Mouse (Mus musculus): Measurements from ENCODE around the gene Map7.
A peak's percentile ranks its signal among the peaks of the same experiment; 100 is the strongest.

Gene Map7

DNA sequence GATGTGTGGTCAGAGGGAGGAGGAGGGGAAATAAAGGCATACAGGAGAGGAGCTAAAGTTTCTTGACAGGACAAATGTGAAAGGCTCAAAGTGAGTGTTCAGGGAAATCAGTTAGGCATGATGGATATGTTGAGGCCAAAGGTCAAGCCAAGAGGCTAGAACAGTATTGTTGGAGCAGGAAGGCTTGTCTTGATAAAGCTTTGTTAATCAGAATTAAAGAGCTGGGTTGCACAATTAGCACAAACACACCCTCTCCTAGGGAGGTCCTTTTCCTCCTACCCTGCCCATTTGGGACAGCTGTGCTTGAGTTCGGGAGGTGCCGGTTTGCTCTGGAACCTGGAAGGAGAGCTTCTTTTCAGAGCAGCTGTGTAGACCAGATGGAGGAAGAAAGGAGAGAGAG lies 5.2 kb downstream of the Map7 start:
- no peak for DNase-seq

DNA sequence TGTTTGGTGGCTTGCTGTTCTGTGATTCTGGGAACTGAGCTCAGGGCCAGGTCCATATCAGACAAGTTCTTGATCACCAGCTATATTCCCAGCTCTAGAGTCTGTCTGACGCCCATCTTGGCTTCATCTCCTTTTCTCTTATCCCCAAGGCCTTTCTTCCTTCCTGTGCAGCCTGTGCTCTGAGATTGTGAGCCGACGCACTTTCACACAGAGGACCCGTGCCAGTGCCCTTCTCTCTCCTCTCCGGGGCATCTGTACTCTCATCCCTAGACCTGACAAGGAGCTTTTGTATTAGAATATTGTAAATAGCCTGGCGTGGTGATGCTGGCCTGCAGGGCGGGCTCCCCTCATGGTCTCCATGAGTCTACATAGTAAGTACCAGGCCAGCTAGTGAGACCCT lies 7.1 kb downstream of the Map7 start:
- DNase-seq, result no peak

DNA sequence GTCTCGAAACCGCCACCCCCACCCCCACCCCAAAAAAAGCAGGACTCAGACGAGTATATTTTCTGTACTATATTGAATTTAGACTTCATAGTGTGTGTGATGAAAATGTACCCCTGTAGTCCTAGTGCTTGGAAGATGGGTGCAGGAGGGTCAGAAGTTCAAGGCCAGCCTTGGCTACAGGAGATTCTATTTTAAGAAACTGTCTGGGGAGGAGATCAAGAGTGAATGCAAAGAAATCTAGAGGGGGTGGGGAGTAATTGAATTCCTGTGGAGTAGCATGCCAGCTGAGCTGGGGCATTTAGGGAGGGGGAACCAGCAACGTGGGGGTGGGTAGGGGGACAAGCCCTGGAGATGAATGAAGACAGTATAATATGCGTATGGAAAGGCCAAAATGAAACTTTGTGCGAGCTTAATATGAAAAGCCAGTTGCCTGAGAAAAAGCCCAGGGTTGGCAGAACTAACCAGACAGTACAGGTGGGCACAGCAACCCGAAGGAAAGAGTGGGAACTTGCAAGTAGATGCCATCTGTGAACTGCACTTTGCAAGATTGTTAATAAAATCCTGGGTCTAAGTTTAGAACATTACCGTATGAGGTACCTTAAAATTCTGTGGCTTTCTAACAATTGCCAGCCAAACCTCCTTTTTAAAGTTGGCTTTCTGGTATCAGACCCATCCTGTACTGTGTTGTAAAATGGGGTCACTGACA lies 8.9 kb downstream of the Map7 start:
- DNase-seq, result no peak

DNA sequence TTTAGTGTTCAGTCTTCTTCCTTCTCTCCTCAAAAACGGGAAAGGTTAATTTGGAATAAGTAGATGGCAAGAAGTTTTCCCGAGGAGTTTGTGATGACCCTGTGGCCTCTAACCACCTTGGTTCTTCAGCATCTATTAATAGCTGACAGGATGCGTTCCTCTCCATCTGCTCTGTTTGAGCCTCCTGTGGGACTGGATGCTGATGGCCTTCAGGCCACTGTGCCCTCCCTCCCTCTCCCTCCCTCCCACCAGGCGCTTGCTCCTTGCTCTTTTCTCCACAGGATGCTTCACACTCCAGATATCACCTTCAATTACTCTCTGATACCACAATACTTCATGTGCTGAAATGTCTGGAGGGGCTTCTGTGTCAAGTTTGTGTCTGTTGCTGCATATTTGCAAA lies 10.5 kb downstream of the Map7 start:
- DNase-seq, result no peak

DNA sequence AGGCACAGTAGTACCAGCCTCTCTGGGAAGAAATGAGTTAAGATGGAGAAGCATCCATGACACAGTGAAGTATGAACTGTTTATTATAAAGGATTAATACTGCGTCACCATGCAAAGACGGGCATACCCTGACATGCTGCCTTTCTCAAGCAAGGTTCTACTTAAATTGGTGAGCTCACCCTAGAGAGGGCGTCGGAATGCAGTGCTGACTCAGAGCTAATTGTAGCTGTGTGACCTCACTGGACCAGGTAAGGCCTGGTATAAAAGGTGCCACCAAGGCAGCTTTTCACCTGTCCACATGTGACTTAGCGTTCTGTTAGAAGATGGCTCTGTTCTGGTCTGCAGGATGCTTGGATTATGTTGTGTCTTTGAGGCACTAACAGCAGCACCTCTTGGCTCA lies 11.0 kb downstream of the Map7 start:
- DNase-seq, result no peak

DNA sequence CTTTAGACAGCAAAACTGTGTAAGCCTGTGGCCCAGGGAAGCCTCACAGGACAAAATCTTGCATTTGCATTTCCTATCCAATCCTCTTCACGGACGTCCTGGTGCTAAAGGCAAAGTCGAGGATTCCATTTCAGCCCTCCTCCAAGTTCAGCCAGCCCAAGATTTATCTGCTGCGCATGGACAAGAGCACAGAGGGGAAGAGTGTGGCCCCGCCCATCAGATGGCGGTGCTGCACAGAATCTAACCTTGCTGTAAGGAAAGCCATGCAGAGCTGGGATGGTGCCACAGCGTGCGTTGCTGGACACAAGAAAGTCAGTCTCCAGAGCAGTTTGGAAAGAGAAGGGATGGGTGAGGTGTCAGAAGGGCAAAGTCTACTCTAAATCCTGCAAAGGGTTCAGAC lies 12.6 kb downstream of the Map7 start:
- DNase-seq, result no peak

DNA sequence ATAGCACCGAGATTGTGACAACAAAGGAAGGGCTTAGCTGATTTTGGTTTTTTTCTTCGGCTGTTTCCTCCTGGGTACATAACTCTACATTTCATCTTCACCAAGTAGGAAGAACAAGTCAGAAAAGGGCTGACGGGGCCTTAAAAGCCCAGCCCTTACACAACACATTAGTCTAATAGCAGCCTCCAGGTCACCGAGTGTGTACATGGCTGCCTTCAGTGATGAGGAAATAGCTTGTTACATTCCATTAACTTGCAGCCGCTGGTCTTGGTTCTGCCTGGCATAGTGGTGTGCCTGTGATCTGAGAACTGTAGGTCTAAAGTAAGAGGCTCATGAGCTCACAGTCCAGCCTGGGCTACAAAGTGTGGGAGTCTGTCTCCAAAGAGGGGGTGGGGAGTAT lies 16.5 kb downstream of the Map7 start:
- DNase-seq, result no peak

DNA sequence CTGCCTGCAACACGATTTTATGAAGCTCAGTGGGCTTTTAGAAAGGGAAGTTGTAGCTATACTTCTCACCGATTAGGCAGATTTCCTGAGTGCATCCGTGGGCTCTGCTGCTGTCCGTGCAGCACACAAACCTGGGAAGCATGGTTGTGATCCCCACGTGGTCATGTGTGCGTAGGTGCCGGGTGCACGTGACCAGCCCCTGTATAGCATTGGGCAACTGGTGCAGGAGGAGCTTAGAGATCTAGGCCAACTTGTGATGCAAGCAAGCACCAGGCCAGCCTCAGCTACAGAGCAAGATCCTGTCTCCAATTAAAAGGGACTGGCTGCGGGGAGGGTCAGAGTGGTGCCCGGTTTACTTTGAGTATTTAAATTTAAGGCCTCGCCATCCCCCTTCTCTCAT lies 18.5 kb downstream of the Map7 start:
- DNase-seq, result peak; percentile 38

DNA sequence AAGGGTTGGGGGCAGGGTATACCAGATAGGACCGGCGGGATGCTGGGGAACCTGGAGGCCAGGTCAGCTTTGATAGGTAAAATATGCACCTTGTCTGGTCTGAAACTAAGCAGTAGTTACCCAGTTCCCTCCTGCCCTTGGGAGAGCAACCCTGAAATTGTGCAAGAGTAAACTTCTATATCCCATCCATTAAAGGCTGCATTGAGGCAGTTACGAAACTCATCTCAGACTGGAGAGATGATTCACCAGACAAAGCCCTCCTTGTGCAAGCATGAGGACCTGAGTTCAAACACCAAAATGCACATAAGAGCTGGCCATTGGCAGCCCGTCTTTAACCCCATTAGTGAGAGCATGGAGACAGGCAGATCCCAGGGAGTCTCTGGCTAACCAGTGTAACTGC lies 19.2 kb downstream of the Map7 start:
- DNase-seq, result no peak

DNA sequence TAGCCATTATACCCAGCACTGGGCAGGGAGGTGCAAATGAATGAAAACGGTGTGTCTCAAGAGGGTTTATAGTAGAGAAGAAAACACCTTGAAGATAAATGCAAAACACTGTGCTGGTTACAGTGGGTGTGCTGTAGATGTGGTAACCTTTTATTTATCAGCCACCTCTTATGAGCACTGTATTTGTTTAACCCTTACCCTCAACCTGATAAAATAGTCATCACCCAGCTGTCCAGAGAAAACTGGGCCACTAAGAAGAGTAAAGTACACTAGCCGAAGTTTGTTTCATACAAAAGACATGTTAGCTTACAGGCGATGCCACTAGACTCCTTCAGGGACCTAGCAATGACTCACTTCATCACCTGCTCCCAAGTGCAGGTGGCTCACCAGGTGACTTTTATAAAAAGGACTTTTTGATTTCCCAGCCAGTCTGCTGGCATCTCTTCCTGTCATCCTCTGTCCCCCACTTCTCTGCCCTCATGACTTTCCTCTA lies 21.0 kb downstream of the Map7 start:
- no peak for DNase-seq

DNA sequence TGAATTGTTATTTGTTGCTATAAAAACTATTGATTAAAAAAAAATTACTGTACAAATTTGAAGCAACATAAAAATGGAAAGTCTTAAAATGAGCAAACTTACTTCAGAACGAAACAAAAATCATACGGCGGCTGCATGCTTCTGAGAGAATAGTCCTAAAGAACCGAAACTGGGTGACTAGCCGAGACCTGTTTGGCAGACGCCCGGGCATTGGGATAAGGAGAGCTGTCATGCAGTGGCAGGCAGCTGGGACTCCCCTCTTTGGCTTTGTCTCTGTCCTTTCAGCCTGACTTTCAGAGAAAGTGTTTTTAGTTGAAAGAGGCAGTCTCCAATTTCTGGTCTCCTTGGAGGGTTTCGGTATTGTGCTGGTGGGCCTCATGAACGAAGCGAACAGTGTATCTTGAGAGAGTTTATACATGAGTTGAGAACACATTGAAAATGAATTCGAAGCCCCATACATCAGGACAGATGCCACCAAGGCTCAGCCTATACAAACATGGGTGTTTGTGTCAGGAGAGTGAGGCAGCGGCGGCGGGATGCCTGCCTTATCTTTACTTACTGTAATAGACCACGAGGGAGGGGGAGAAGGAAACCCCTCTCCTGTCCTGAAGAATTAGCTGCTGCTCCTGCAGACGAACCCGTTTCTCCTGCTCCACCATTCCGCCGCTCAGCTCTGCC lies 21.8 kb downstream of the Map7 start:
- DNase-seq, result no peak

DNA sequence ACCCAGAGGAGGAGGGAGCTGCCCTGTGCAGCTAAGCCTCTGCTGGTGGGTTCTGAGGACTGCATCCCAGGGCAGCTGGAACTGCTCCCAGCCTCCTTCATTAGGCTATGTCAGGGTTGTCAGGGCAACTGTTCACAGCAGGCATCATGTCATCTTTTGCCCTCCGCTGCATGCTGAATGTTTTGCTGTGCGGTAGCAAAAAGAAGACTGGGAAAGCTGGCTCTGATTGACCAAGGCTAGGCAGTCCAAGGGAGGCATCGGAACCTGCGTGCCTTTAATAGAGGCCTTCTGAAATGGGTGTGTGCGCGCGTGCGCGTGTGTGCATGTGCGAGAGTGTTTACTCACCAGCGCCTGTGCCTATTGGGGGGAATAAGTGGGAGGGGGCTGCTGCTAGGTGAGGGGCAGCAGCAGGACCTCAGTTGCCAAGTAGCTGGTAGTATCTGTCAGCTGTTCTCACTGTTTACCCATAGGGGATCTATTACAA lies 22.4 kb downstream of the Map7 start:
- peak; percentile 84 for DNase-seq

DNA sequence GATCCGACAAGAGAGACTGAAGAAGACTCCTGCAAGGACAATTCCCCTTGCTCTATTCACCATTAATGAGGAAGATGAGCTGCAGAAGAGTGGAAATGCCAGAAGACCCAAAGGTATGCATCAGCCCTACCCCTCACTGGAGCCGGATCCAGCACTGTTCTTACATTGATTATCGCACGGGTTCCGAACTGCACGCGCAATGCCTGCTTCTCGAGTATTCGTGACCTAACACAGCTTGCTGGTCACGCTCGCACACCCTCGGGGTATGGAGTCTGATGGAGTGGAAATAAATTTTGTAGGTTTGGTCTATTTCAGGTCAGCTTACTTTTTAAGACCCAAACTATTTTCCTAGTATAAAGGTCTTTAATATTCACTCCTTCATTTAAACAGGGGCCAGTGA lies 22.9 kb downstream of the Map7 start:
- peak; percentile 45 for DNase-seq

DNA sequence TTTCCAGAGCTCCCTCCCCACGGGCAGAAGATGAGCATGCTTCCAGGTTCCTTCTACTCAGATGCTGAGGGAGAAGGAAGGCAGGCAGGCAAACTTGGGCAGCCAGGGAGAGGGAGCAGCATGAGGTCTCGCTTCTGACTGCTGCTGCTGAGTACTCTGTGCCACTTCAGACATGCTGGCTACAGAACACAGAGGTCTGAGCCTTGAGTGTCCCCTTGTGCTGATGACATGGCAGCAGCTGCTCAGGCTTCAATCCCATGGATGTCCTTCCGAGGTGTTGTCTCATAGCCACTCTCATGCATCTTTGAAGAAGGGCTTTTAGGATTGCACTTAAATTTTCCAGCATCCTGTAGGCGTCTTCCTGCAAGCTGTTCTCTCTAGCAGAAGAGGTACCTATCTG lies 23.5 kb downstream of the Map7 start:
- DNase-seq, result peak; percentile 34

DNA sequence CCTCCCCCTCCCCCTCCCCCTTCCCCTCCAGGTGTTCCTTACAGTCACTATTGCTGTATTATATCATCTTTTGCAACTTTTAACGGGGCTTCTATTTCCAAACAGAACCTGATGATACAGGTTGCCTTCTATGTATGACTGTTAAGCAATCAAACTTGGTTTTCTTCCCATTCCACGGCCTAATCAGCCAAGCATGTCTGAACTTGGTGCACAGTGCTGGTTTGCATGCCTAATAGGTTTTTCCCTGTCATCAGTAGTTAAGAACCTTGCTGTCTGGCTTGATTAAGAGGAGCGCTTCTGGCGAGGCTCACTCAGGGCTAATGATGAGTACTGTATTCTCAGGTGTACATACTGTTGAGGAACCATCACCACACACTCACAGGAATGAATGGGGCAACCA lies 25.5 kb downstream of the Map7 start:
- DNase-seq, result no peak

DNA sequence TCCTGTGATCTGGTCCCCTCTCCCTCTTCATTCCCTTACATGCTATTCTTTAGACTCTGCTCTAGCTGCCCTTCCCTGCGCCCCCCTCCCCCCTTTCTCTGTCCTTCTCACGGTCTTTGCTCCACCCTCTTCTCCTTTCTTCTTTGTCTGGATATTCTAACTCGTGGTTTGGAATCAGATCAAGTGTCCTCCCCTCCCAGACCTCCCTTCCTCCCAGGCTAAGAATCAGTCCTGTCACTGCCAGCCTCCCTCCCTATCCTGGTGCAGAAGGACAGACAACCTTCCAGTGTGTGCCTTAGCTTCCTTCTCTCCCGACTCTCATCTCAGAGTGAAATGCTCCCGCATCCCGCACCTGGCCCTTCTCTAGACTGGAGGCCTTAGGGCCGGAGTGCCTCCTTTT lies 27.8 kb downstream of the Map7 start:
- no peak for DNase-seq

DNA sequence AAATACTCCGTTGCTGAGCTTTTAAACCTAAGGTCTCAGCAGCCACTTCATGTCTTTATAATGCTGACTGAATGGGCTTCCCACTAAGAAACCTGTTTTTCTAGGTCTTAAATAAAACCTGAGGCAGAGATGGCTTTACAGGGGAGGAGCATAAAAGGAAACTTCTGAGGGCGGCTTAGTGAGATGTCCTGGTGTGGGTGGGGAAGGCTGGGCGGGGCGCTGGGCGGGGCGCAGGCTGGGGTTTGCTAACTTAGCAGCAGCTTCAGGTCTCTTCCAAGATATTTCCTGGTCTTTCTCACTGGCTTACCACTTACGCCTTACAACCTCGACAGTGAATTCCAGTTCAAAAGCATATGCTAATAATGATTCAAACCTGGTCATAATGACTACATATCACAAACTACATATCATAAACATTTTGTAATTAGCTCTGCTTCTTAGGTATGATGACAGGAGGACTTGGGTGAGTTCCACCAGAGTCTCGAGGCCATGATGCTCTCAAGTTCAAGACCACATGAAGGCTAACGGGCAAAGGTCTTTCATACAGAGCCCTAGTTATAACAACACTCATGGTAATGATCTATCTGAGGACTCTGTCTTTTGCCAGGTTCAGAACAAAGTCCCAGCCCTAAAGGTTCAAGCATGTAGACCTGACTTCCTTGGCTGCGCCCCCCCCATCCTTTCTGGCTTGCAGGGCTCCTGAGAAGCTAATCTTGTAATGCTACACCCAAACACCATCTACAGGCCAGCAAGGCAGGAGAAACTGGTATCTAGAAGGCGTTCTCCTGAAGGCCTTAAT lies 30.7 kb downstream of the Map7 start:
- DNase-seq, result no peak

DNA sequence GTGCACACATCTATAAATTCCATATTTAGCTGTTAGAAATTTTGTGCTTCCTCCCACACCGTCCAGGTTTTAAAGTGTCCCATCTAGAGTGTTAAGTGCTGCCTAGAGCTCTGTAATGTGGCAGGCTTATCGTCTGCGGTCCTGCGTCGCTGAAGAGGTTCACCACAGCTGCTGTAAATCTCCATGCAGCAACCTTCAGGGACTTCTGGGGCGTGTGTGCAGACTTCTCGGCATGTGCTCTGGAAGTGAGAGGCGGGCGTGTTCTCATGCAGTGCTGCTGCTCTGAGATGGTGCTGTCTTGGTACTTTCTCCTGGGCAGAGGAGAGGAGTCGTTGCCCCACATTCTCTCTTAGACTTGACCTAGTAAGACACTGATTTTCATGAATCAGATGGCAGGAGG lies 32.9 kb downstream of the Map7 start:
- no peak for DNase-seq

DNA sequence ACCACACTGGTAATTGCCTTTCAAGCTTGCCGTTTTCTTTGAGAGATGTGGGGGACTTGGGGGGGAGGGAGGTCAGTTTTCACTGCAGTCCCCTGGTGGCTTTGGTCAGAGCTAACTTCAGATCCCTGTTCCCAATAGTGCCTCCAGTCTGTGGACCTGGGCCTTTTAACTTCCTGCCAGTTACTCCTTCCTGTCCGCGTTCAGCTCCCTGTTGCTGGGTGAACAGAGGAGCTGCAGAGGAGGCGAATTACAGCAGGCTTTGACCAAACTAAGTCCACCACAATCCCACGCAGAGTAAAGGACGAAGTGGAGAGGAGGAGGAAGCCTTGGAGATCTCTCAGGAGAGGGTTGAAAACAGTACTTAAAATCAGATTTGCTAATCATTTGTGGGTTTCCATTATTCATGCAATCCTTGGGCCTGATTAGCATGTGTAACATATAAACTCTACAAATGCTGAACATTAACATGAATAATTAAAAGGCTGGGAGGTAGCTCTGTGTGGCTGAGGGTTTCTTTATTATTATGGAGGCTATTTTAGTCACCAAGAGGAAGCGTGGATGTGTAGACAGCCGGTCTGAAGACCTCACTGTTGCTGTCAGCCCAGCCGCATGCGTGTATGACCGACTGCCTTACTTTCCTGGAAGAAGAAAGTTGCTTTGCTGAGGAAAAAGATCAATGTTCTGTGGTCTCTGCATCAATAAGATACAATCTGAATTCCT lies 33.6 kb downstream of the Map7 start:
- DNase-seq, result no peak

DNA sequence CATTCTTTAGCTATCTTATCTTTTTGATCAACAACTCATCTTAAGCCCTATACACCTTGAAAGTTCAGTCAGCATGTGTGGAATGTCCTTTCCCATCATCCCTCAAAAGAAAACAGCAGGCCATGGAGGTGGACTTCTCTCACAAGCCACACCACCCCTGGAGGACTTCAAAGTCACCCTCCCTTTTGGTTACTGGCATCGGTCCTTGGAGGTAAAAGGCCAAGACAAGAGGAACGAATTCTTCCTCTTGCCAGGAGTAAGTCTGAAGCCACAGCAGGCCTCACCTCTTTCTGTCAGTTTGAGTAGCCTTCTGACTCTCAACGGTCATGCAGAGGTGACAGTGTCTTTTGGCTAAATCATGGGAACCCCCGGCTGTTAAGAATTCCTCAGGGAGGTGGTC lies 36.1 kb downstream of the Map7 start:
- no peak for DNase-seq

DNA sequence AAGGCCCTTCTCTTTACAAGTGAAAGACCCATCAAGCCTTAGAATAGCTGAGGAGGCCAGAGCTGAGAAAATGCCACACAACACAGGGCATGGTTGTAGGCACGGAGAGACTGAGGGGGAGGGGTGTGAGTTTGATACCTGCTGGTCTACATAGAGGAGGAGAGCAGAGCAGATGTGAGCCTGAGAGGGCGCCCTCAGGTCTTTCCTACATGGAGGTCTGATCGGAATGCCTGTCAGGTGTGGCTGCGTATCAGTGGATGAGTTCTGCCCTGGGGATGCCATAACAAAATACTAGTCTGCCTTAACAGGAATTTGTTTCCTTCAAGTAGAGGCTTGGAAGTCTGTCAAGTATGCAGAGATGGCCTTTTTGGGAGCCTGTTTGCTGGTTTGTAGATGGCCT lies 37.0 kb downstream of the Map7 start:
- DNase-seq, result no peak

DNA sequence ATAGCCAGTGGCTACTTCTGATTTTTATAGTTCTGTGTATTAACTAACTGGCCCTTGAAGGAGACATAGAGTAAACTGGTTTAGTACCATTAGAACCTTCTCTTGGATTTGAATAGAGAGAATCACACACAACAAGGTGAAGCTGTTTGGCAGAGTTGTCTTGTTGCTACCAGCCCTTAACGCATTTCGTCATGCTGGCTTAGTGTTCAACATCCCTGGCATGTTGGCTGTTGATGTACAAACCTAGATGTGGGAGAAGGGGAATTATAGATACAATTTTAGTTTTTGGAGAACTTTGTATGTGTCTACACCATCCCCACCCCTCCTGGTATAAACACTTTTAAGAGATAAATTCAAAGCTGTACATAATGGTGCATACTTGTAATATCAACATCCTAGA lies 37.5 kb downstream of the Map7 start:
- DNase-seq, result no peak

DNA sequence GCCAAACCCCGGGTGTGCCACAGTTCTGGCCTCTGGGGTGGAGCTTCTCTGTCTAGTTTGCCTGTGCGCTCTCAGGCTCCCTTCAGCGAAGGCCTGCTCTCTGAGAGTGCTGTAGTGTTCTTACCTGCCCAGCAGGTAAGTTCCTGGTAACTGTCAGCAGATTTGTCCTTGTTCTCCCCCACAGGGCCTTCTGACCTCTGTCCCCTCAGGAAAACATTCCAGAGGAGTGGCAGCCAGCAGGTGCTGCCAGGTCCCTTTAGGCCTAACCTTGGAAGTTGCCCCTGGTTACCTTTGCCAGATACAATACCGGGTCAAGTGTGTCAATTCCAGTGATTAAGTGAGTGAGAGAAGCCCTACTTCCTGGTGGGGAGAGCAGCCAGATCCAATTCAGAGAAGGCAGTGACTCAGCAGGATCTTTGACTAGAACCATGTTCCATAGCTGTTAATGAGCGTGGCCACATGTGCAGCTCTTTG lies 38.6 kb downstream of the Map7 start:
- DNase-seq, result no peak

Measured in right cerebral cortex, postnatal 25 days (tissue).